Mouse (Mus musculus) MEL (cell line): ENCODE results near the gene Ksr1. TPM values are rescaled to one million over a fixed set of nuclear protein-coding genes. Genes with fewer than 3 reads are reported as not detected.

Source experiments
- DNase-seq: peaks from one replicate; pipeline ENCODE4 v3.0.0; 2011; ENCODE audit warnings: low read depth, low spot score
- H3K27ac ChIP-seq: 2 replicates; pipeline ENCODE4 v1.5.1; 2012; ENCODE audit warnings: low read depth, mild to moderate bottlenecking, control low read depth, low read length, moderate library complexity; ENCODE audit not compliant: control insufficient read depth
- H3K27me3 ChIP-seq, 2 experiments: fragments of 150-350 bp in 1 of 2; sonication (generic) in 1 of 2; 2 replicates each; pipeline ENCODE4 v1.6.1; 2012; ENCODE audit warnings: low read length in 2 of 2, mild to moderate bottlenecking in 2 of 2, improper control_type of control experiment in 1 of 2, moderate library complexity in 1 of 2; ENCODE audit not compliant: insufficient read depth in 2 of 2, control insufficient read depth in 1 of 2
- H3K36me3 ChIP-seq, 2 experiments: 2 replicates each; pipeline ENCODE4 v1.6.1; 2012 to 2014; ENCODE audit warnings: low read length in 2 of 2, improper control_type of control experiment in 1 of 2, inconsistent platforms in 1 of 2, mild to moderate bottlenecking in 1 of 2; ENCODE audit not compliant: insufficient read depth in 2 of 2, control insufficient read depth in 1 of 2
- H3K4me1 ChIP-seq, 2 experiments: fragments of 150-350 bp in 1 of 2; sonication (generic) in 1 of 2; 2 replicates each; pipeline ENCODE4 v1.6.1; 2012; ENCODE audit warnings: low read length in 2 of 2, improper control_type of control experiment in 1 of 2, mild to moderate bottlenecking in 1 of 2; ENCODE audit not compliant: insufficient read depth in 2 of 2, control insufficient read depth in 1 of 2
- H3K4me3 ChIP-seq, 2 experiments: fragments of 150-350 bp in 1 of 2; sonication (generic) in 1 of 2; 2 replicates each; pipeline ENCODE4 v1.5.1; 2012; ENCODE audit warnings: low read depth in 2 of 2, low read length in 2 of 2, mild to moderate bottlenecking in 2 of 2, moderate library complexity in 2 of 2, control low read depth in 1 of 2, improper control_type of control experiment in 1 of 2; ENCODE audit not compliant: control insufficient read depth in 1 of 2, insufficient read depth in 1 of 2
- H3K79me2 ChIP-seq: 2 replicates; pipeline ENCODE4 v1.6.1; 2012; ENCODE audit warnings: mild to moderate bottlenecking, low read length, moderate library complexity; ENCODE audit not compliant: control insufficient read depth, poor library complexity, insufficient read depth
- H3K9ac ChIP-seq: 2 replicates; pipeline ENCODE4 v1.6.1; 2012; ENCODE audit warnings: low read depth, mild to moderate bottlenecking, control low read depth, low read length, moderate library complexity; ENCODE audit not compliant: control insufficient read depth, poor library complexity, severe bottlenecking
- H3K9me3 ChIP-seq: fragments of 150-350 bp; sonication (generic); replicated peaks from 2 replicates; pipeline ENCODE4 v1.6.1; 2012; ENCODE audit warnings: mild to moderate bottlenecking, low read length, improper control_type of control experiment, moderate library complexity; ENCODE audit not compliant: insufficient read depth
- CHD1 ChIP-seq: IDR thresholded peaks from 2 replicates; pipeline ENCODE4 v1.6.1; 2012; ENCODE audit warnings: low read depth, mild to moderate bottlenecking, inconsistent platforms, low read length, improper control_type of control experiment
- CHD2 ChIP-seq: IDR thresholded peaks from 2 replicates; pipeline ENCODE4 v1.6.1; 2011; ENCODE audit warnings: low read length, improper control_type of control experiment
- E2F4 ChIP-seq: IDR thresholded peaks from 2 replicates; pipeline ENCODE4 v1.6.1; 2011; ENCODE audit warnings: low read depth, low read length, improper control_type of control experiment, borderline replicate concordance
- ELF1 ChIP-seq: IDR thresholded peaks from 2 replicates; pipeline ENCODE4 v1.6.1; 2014; ENCODE audit warnings: low read depth, mild to moderate bottlenecking, inconsistent platforms, low read length, improper control_type of control experiment, moderate library complexity
- EP300 ChIP-seq, 2 experiments: IDR thresholded peaks; 2 replicates each; pipeline ENCODE4 v1.6.1; 2011; ENCODE audit warnings: improper control_type of control experiment in 2 of 2, low read length in 2 of 2, low read depth in 1 of 2, mild to moderate bottlenecking in 1 of 2
- ETS1 ChIP-seq: IDR thresholded peaks from 2 replicates; pipeline ENCODE4 v1.6.1; 2012; ENCODE audit warnings: low read depth, mild to moderate bottlenecking, inconsistent platforms, low read length, improper control_type of control experiment, moderate library complexity
- GATA1 ChIP-seq: IDR thresholded peaks from 2 replicates; pipeline ENCODE4 v1.6.1; 2011; ENCODE audit warnings: low read depth, low read length, improper control_type of control experiment
- HCFC1 ChIP-seq: IDR thresholded peaks from 2 replicates; pipeline ENCODE4 v1.6.1; 2012; ENCODE audit warnings: low read depth, mild to moderate bottlenecking, inconsistent platforms, low read length, improper control_type of control experiment, moderate library complexity
- JUND ChIP-seq: IDR thresholded peaks from 2 replicates; pipeline ENCODE4 v1.6.1; 2011; ENCODE audit warnings: low read depth, mild to moderate bottlenecking, improper control_type of control experiment, low read length
- MAX ChIP-seq: IDR thresholded peaks from 2 replicates; pipeline ENCODE4 v1.6.1; 2011; ENCODE audit warnings: low read length, improper control_type of control experiment
- MAZ ChIP-seq: IDR thresholded peaks from 2 replicates; pipeline ENCODE4 v1.6.1; 2012; ENCODE audit warnings: low read depth, mild to moderate bottlenecking, inconsistent platforms, low read length, improper control_type of control experiment
- MXI1 ChIP-seq: IDR thresholded peaks from 2 replicates; pipeline ENCODE4 v1.6.1; 2011; ENCODE audit warnings: mild to moderate bottlenecking, low read depth, low read length, improper control_type of control experiment
- NELFE ChIP-seq: IDR thresholded peaks from 2 replicates; pipeline ENCODE4 v1.6.1; 2011; ENCODE audit warnings: low read depth, low read length, improper control_type of control experiment
- NRF1 ChIP-seq: IDR thresholded peaks from 2 replicates; pipeline ENCODE4 v1.6.1; 2014; ENCODE audit warnings: low read depth, mild to moderate bottlenecking, inconsistent platforms, low read length, improper control_type of control experiment, moderate library complexity; ENCODE audit not compliant: poor library complexity, insufficient read depth, severe bottlenecking
- RCOR1 ChIP-seq: IDR thresholded peaks from 2 replicates; pipeline ENCODE4 v1.6.1; 2012; ENCODE audit warnings: low read depth, mild to moderate bottlenecking, inconsistent platforms, low read length, improper control_type of control experiment
- TAL1 ChIP-seq: IDR thresholded peaks from 2 replicates; pipeline ENCODE4 v1.6.1; 2012; ENCODE audit warnings: mild to moderate bottlenecking, inconsistent platforms, low read length, moderate library complexity, mixed read lengths
- TBP ChIP-seq: IDR thresholded peaks from 2 replicates; pipeline ENCODE4 v1.8.0; 2011; ENCODE audit warnings: low read depth, low read length, improper control_type of control experiment
- USF1 ChIP-seq: IDR thresholded peaks from 2 replicates; pipeline ENCODE4 v1.6.1; 2014; ENCODE audit warnings: low read depth, mild to moderate bottlenecking, inconsistent platforms, low read length, improper control_type of control experiment, moderate library complexity
- USF2 ChIP-seq, 2 experiments: IDR thresholded peaks; 2 replicates each; pipeline ENCODE4 v1.6.1; 2011 to 2012; ENCODE audit warnings: improper control_type of control experiment in 2 of 2, low read length in 2 of 2, borderline replicate concordance in 1 of 2, inconsistent platforms in 1 of 2, low read depth in 1 of 2, mild to moderate bottlenecking in 1 of 2; ENCODE audit not compliant: insufficient read depth in 1 of 2
- ZKSCAN1 ChIP-seq: IDR thresholded peaks from 2 replicates; pipeline ENCODE4 v1.6.1; 2012; ENCODE audit warnings: low read depth, mild to moderate bottlenecking, inconsistent platforms, low read length, improper control_type of control experiment, moderate library complexity
- ZMIZ1 ChIP-seq: IDR thresholded peaks from 2 replicates; pipeline ENCODE4 v1.6.1; 2012; ENCODE audit warnings: low read depth, mild to moderate bottlenecking, inconsistent platforms, low read length, improper control_type of control experiment, moderate library complexity
- polyA plus RNA-seq, 2 experiments: library from polyadenylated mRNA; stranded (reverse) in 1 of 2; unstranded in 1 of 2; fragments of >175 nt in 1 of 2; fragments of >200 nt in 1 of 2; gene quantifications; 2 replicates each; pipeline versions ENCODE4 v1.2.1 to v1.2.4; 2012; ENCODE audit warnings: low replicate concordance in 2 of 2, low read depth in 1 of 2; ENCODE audit not compliant: insufficient read length in 2 of 2, insufficient read depth in 1 of 2, missing spikeins in 1 of 2
- total RNA-seq: library from RNA; depleted of rRNA; stranded (reverse); fragments of 300-350 nt; gene quantifications from 2 replicates; pipeline ENCODE4 v1.2.3, GENCODE M21; 2012

Gene Ksr1
- total and polyA plus RNA-seq, 3 experiments: 9.7 to 18.4 TPM; not detected in 1

DNA sequence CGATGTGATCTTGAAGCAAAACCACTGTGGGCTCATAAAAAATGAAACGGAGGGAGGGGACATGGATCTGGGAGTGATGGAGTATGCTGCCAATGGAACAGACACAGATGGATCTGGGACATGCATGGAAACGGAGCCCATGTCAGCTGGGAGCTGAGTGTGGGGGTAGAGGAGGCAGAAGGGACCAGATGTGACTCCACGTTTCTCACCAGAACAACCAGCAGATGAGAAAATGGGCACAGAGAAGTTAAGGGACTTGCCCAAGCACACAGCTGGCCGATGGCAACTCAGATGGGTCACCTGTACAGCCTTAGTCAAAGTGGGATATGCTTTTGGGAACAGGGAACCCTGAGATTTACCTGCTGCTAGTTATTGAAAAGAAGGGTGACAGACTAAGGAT, 83.3 kb downstream of the Ksr1 start:
- Histone ChIP-seq H3K27ac (no peak overlapping the region), H3K4me1 (peaks cover 6 to 10% of the 10 kb centered on the region in 2 experiments), H3K4me3 (no peak overlapping the region), H3K9me3 (no peaks in the 10 kb centered on the region), H3K79me2 (no peaks in the 10 kb centered on the region), H3K9ac (no peak overlapping the region), H3K27me3 (no peaks in the 10 kb centered on the region), H3K36me3 (peaks cover 0 to 9% of the 10 kb centered on the region in 2 experiments; a peak in 2 of 4 replicates)
- no peak for DNase-seq
- TF ChIP-seq MXI1: no peak
- TF ChIP-seq ZMIZ1: no peak
- no peak for TF ChIP-seq NRF1
- no peak for TF ChIP-seq ZKSCAN1
- TF ChIP-seq MAX: no peak
- no peak for TF ChIP-seq RCOR1
- no peak for TF ChIP-seq NELFE
- no peak for TF ChIP-seq ELF1
- TF ChIP-seq TAL1: no peak
- no peak for TF ChIP-seq MAZ
- no peak for TF ChIP-seq CHD2
- no peak for TF ChIP-seq HCFC1

DNA sequence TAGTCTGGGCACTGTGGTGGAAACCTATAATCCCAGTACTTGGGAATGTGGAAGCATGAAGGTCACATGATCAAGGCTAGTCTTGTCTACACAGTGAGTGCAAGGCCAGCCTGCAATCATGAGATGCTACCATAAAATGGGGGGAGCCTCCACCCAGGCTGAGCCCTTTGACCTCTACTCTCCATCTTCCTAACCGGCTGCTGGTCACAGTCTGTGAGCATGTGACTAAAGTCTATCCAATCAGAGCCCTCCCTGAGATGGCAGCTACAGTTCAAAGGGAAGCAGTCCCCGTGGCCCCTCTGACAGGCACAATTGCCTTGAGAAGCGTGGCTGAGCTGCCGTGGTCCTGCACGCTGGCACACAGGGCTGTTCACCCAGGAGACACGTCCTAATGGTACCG, 84.4 kb downstream of the Ksr1 start:
- Histone ChIP-seq H3K9ac (no peak overlapping the region), H3K27me3 (no peaks in the 10 kb centered on the region), H3K9me3 (no peaks in the 10 kb centered on the region), H3K79me2 (no peaks in the 10 kb centered on the region), H3K4me3 (no peak overlapping the region), H3K27ac (no peak overlapping the region), H3K36me3 (peaks cover 0 to 18% of the 10 kb centered on the region in 2 experiments; a peak in 2 of 4 replicates), H3K4me1 (peaks cover 15 to 19% of the 10 kb centered on the region in 2 experiments)
- peak; percentile 45; the same call in 1 of the 2 replicates for TF ChIP-seq USF1
- TF ChIP-seq CHD1: no peak
- no peak for DNase-seq

DNA sequence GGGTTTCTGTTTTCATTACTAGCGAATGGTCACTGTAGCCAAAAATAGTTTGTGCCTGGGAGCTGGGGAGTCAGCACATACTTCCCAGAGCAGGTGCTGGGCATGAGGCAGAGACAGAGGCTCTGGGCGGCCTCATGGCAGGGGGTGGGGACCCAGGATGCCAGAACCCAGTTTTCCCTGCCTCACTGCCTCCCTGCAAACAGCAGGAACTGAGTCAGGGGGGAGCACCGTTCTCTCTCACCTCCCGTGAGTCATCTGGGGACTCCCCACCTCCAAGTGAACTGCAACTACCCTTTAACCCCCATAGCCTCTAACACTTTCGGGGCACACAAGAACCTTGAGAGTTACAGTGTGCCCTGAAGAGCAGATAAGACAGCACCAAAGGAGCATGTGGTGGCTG, 86.4 kb downstream of the Ksr1 start:
- no peak for DNase-seq
- TF ChIP-seq ETS1 (no peak), EP300 (IDR thresholded peaks at IDR 0.05; ENCODE audit: low read depth in 1 of 2, low read length in 2 of 2) (0 out of 4 replicates have a peak, but pooled peaks of 1 of the 2 experiments have one; percentile 15), USF2 (IDR thresholded peaks at IDR 0.05; ENCODE audit: borderline replicate concordance in 1 of 2, insufficient read depth in 1 of 2, low read depth in 1 of 2, low read length in 2 of 2) (no peak), GATA1 (0 out of 2 replicates have a peak, but pooled peaks have one; percentile 13), TBP (no peak), TAL1 (no peak), E2F4 (no peak), JUND (no peak)
- Histone ChIP-seq H3K4me3 (no peak overlapping the region), H3K27me3 (no peaks in the 10 kb centered on the region), H3K9ac (no peak overlapping the region), H3K36me3 (peaks cover 0 to 22% of the 10 kb centered on the region in 2 experiments; a peak in 2 of 4 replicates), H3K9me3 (no peaks in the 10 kb centered on the region), H3K79me2 (no peaks in the 10 kb centered on the region), H3K4me1 (peaks cover 19 to 25% of the 10 kb centered on the region in 2 experiments), H3K27ac (no peak overlapping the region)
